Mouse (Mus musculus) lung, embryonic 16.5 days (tissue): ENCODE measurements around the gene Uap1. TPM values are rescaled to one million over a fixed set of nuclear protein-coding genes. Genes with fewer than 3 reads are reported as not detected.
A peak's percentile ranks its signal among the peaks of the same experiment; 100 is the strongest.

Experiments used
- ATAC-seq: fragments of 200-750 bp; cut with Nextera tagmentation; 2 replicates; pipeline ENCODE4 v1.8.0; 2017; ENCODE audit warnings: low read depth, mild to moderate bottlenecking, moderate library complexity
- H3K27ac ChIP-seq: fragments of 300-500 bp; sonication (generic); 2 replicates; pipeline ENCODE4 v1.5.1; 2014; ENCODE audit warnings: mild to moderate bottlenecking, control low read depth, low read length
- H3K27me3 ChIP-seq: fragments of 300-500 bp; sonication (generic); 2 replicates; pipeline ENCODE4 v1.6.1; 2014; ENCODE audit warnings: low read depth, low read length, mixed read lengths; ENCODE audit not compliant: control insufficient read depth, insufficient read depth
- H3K36me3 ChIP-seq: fragments of 300-500 bp; sonication (generic); 2 replicates; pipeline ENCODE4 v1.6.1; 2014; ENCODE audit warnings: low read length; ENCODE audit not compliant: control insufficient read depth, insufficient read depth
- H3K4me1 ChIP-seq: fragments of 300-500 bp; sonication (generic); replicated peaks from 2 replicates; pipeline ENCODE4 v1.6.1; 2014; ENCODE audit warnings: low read length, mixed read lengths; ENCODE audit not compliant: control insufficient read depth, insufficient read depth
- H3K4me2 ChIP-seq: fragments of 300-500 bp; sonication (generic); 2 replicates; pipeline ENCODE4 v1.6.1; 2014; ENCODE audit warnings: low read depth, low read length, control low read depth
- H3K4me3 ChIP-seq: fragments of 300-500 bp; sonication (generic); 2 replicates; pipeline ENCODE4 v1.5.1; 2014; ENCODE audit warnings: mild to moderate bottlenecking, low read length, control low read depth
- H3K9ac ChIP-seq: fragments of 300-500 bp; sonication (generic); 2 replicates; pipeline ENCODE4 v1.6.1; 2014; ENCODE audit warnings: low read length, control low read depth
- H3K9me3 ChIP-seq: fragments of 300-500 bp; sonication (generic); 2 replicates; pipeline ENCODE4 v1.6.1; 2016; ENCODE audit warnings: low read length; ENCODE audit not compliant: control insufficient read depth
- whole genome bisulfite sequencing: fragments of 180-500 bp; shearing (Covaris S2); extraction: QIAGEN DNeasy Blood & Tissue Kit; methylation state at CpG from one replicate; pipeline ENCODE4 v1.1.7; 2014; 5-methylcytosine and 5-hydroxymethylcytosine counted together
- polyA plus RNA-seq: library from polyadenylated mRNA; unstranded; fragments of >200 nt; fragmentation: Nextera tagmentation; extraction: Ambion mirVana; gene quantifications from 2 replicates; pipeline ENCODE4 v1.2.1, GENCODE M21; 2015

The Uap1 gene
- polyA plus RNA-seq, 1 experiment from 2014 or later = 52.7 TPM

- H3K36me3 ChIP-seq = no peaks in the 10 kb centered on the region
- peaks cover 3% of the 10 kb centered on the region; the same call in 1 of the 2 replicates for H3K4me1 ChIP-seq
- no peak overlapping the region for H3K4me3 ChIP-seq
- no peak overlapping the region for H3K27ac ChIP-seq
- WGBS = 43% methylated on average over 6 of the region's 6 CpGs
- H3K9ac ChIP-seq = no peak overlapping the region
- no peak for ATAC-seq
- H3K9me3 ChIP-seq = no peaks in the 10 kb centered on the region
- no peaks in the 10 kb centered on the region for H3K27me3 ChIP-seq
- H3K4me2 ChIP-seq = no peak overlapping the region
These were observed 1.1 kb upstream of the Uap1 start for GRCm38 (mm10) chr1:170175848-170176247.

GRCm38 (mm10) chr1:170173991-170174813 lies 555 bp downstream of the Uap1 start:
- Histone ChIP-seq H3K4me3 (peak overlapping the region; percentile 91), H3K4me2 (peak overlapping the region; percentile 75), H3K4me1 (peaks cover 3% of the 10 kb centered on the region; the same call in 1 of the 2 replicates), H3K9me3 (no peaks in the 10 kb centered on the region), H3K27ac (peak overlapping the region; percentile 83), H3K36me3 (no peaks in the 10 kb centered on the region), H3K9ac (peak overlapping the region; percentile 87), H3K27me3 (no peaks in the 10 kb centered on the region)
- ATAC-seq = peak; percentile 16
- WGBS = under 1% methylated on average over 41 of the region's 50 CpGs

- ATAC-seq = no peak
- H3K9ac ChIP-seq = no peak overlapping the region
These were observed 7.0 kb downstream of the Uap1 start for GRCm38 (mm10) chr1:170167781-170168180.

GRCm38 (mm10) chr1:170164913-170165312 lies 9.8 kb downstream of the Uap1 start:
- no peak for ATAC-seq
- Histone ChIP-seq H3K9ac (no peak overlapping the region), H3K4me1 (0 out of 2 replicates have a peak, but pooled peaks cover 3% of the 10 kb centered on the region), H3K36me3 (peaks cover 8% of the 10 kb centered on the region), H3K27ac (no peak overlapping the region), H3K4me2 (no peak overlapping the region), H3K4me3 (no peak overlapping the region), H3K27me3 (no peaks in the 10 kb centered on the region), H3K9me3 (no peaks in the 10 kb centered on the region)
- WGBS = 91% methylated on average over 3 of the region's 3 CpGs

More at GRCm38 (mm10) chr1:170167781-170168180, 7.0 kb downstream of the Uap1 start:
- H3K9me3 ChIP-seq = no peaks in the 10 kb centered on the region
- no peaks in the 10 kb centered on the region for H3K27me3 ChIP-seq
- no peak overlapping the region for H3K4me2 ChIP-seq
- no peak overlapping the region for H3K27ac ChIP-seq
- H3K4me1 ChIP-seq = no peaks in the 10 kb centered on the region
- H3K36me3 ChIP-seq = peaks cover 8% of the 10 kb centered on the region
- 80% methylated on average over 6 of the region's 6 CpGs for WGBS
- H3K4me3 ChIP-seq = no peak overlapping the region

- no peak overlapping the region for H3K4me3 ChIP-seq
- H3K27me3 ChIP-seq = no peaks in the 10 kb centered on the region
- H3K9ac ChIP-seq = no peak overlapping the region
- no peak overlapping the region for H3K4me2 ChIP-seq
- H3K27ac ChIP-seq = peak overlapping the region; percentile 4
- no peaks in the 10 kb centered on the region for H3K9me3 ChIP-seq
- no peak for ATAC-seq
- peaks cover 8% of the 10 kb centered on the region for H3K36me3 ChIP-seq
- 0 out of 2 replicates have a peak, but pooled peaks cover 3% of the 10 kb centered on the region for H3K4me1 ChIP-seq
- 64% methylated on average over 2 of the region's 2 CpGs for WGBS
These were observed 10.6 kb downstream of the Uap1 start for GRCm38 (mm10) chr1:170164053-170164614.

GRCm38 (mm10) chr1:170163398-170163943 lies 11.3 kb downstream of the Uap1 start:
- H3K36me3 ChIP-seq = peaks cover 8% of the 10 kb centered on the region
- 0 out of 2 replicates have a peak, but pooled peaks cover 3% of the 10 kb centered on the region for H3K4me1 ChIP-seq
- no peaks in the 10 kb centered on the region for H3K27me3 ChIP-seq
- no peak overlapping the region for H3K4me3 ChIP-seq
- no peak overlapping the region for H3K9ac ChIP-seq
- no peaks in the 10 kb centered on the region for H3K9me3 ChIP-seq
- ATAC-seq = no peak
- no peak overlapping the region for H3K4me2 ChIP-seq
- WGBS = 77% methylated on average over 3 of the region's 3 CpGs
- H3K27ac ChIP-seq = peak overlapping the region; percentile 4

GRCm38 (mm10) chr1:170161852-170162251 lies 12.9 kb downstream of the Uap1 start:
- H3K4me3 ChIP-seq = no peak overlapping the region
- 0 out of 2 replicates have a peak, but pooled peaks cover 3% of the 10 kb centered on the region for H3K4me1 ChIP-seq
- H3K9me3 ChIP-seq = no peaks in the 10 kb centered on the region
- no peaks in the 10 kb centered on the region for H3K27me3 ChIP-seq
- no peak overlapping the region for H3K9ac ChIP-seq
- ATAC-seq = no peak
- no peak overlapping the region for H3K4me2 ChIP-seq
- peaks cover 15% of the 10 kb centered on the region for H3K36me3 ChIP-seq
- no peak overlapping the region for H3K27ac ChIP-seq
- WGBS = 52% methylated on average over 6 of the region's 6 CpGs

- Histone ChIP-seq H3K4me3 (no peak overlapping the region), H3K4me1 (0 out of 2 replicates have a peak, but pooled peaks cover 3% of the 10 kb centered on the region), H3K9me3 (no peaks in the 10 kb centered on the region), H3K27ac (no peak overlapping the region), H3K4me2 (no peak overlapping the region), H3K36me3 (peaks cover 11% of the 10 kb centered on the region), H3K9ac (no peak overlapping the region), H3K27me3 (no peaks in the 10 kb centered on the region)
- no peak for ATAC-seq
- WGBS = 54% methylated on average over 3 of the region's 3 CpGs
These were observed 14.3 kb downstream of the Uap1 start for GRCm38 (mm10) chr1:170160397-170160938.

- no peaks in the 10 kb centered on the region for H3K27me3 ChIP-seq
- H3K9me3 ChIP-seq = no peaks in the 10 kb centered on the region
- WGBS = 88% methylated on average over 2 of the region's 2 CpGs
- no peak overlapping the region for H3K27ac ChIP-seq
- H3K4me1 ChIP-seq = 0 out of 2 replicates have a peak, but pooled peaks cover 3% of the 10 kb centered on the region
- no peak for ATAC-seq
- no peak overlapping the region for H3K4me2 ChIP-seq
- peaks cover 12% of the 10 kb centered on the region; the same call in 1 of the 2 replicates for H3K36me3 ChIP-seq
- H3K4me3 ChIP-seq = no peak overlapping the region
- H3K9ac ChIP-seq = no peak overlapping the region
These were observed 15.1 kb downstream of the Uap1 start for GRCm38 (mm10) chr1:170159707-170160106.
